Mouse (Mus musculus): ENCODE results near the gene Mrpl22. TPM values are rescaled to one million over a fixed set of nuclear protein-coding genes. Genes with fewer than 3 reads are reported as not detected.

Mrpl22 gene
- polyA plus RNA-seq (2012; ENCODE audit: insufficient read depth, low replicate concordance), result 13.3 and 15.7 TPM in 2 replicates

DNA sequence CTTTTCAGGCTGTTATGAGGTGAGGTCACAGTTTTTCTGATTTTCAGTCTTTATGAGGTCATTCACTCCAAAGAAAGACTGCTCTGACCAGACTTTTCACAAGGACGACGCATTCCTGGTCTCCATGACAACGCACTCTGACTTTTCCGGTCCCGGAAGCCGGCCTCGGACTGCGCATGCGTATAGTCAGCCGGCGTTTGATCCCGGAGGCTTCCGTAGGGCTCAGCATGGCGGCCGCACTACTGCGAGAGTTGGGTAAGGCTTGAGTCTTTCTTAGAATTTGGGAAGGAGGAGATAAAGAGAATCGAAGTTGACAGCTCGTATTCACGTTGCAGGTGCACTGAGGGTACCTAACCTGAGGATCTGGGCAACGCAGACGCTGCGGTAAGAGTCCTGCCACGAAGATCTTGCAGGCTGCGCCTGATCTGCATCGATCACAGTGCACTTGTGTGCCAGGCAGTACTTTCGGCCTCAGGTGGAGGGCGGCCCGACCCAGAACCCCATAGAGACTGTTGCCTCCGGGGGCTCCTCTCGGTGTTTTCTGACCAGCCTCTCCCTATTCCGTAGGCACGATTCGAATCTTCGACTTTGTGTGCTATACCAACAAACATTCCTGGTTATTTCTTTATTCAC is at the start of gene Mrpl22:
Gene Mrpl22, plus strand, starts transcription at position 203 of the 633 bp plus-strand sequence.
- H3K9me3 ChIP-seq, result no peaks in the 10 kb centered on the region
- no peaks in the 10 kb centered on the region for H3K27me3 ChIP-seq (replicated peaks)
- peaks cover 34% of the 10 kb centered on the region for H3K4me1 ChIP-seq
- TF ChIP-seq FLI1 (IDR thresholded peaks at IDR 0.05; ENCODE audit: low read length) (no peak), GATA1 (IDR thresholded peaks at IDR 0.05; ENCODE audit: borderline replicate concordance, low read length) (no peak)
- peaks cover 42% of the 10 kb centered on the region for H3K36me3 ChIP-seq (replicated peaks; ENCODE audit: low read length)
- peak within 1 kb of the TSS; percentile 97 for H3K4me3 ChIP-seq (replicated peaks)

DNA sequence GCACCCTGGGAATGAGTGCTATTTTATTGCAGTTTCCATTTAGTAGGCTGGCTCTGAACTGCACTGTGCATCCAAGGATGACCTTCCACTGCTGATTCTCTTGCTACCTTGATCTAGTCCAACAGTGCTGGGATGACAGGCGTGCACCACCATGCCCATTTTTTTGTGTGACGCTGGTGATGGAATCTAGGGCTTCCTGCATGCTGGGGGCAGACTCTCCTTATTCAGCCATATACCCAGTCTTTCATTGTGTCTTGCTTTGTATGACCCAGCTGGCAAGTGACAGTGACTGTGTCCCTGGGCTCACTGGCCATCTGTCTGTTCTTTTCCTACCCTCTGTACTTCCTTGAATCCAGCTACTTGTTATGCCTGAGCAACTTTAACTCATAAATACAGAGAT is 47.8 kb upstream of the Mrpl22 start:
- no peak overlapping the region for H3K4me3 ChIP-seq (replicated peaks)
- H3K36me3 ChIP-seq (replicated peaks; ENCODE audit: low read length), result peaks cover 89% of the 10 kb centered on the region
- TF ChIP-seq GATA1 (IDR thresholded peaks at IDR 0.05; ENCODE audit: borderline replicate concordance, low read length) (no peak), FLI1 (IDR thresholded peaks at IDR 0.05; ENCODE audit: low read length) (no peak)
- no peaks in the 10 kb centered on the region for H3K9me3 ChIP-seq
- H3K27me3 ChIP-seq (replicated peaks), result no peaks in the 10 kb centered on the region
- peaks cover 13% of the 10 kb centered on the region for H3K4me1 ChIP-seq

GRCm38 (mm10) chr11:58125021-58125420 is 46.4 kb upstream of the Mrpl22 start:
- no peak overlapping the region for H3K4me3 ChIP-seq (replicated peaks)
- no peak for TF ChIP-seq GATA1 (IDR thresholded peaks at IDR 0.05; ENCODE audit: borderline replicate concordance, low read length)
- TF ChIP-seq FLI1 (IDR thresholded peaks at IDR 0.05; ENCODE audit: low read length), result no peak
- H3K9me3 ChIP-seq, result no peaks in the 10 kb centered on the region
- peaks cover 11% of the 10 kb centered on the region for H3K4me1 ChIP-seq
- peaks cover 95% of the 10 kb centered on the region for H3K36me3 ChIP-seq (replicated peaks; ENCODE audit: low read length)
- H3K27me3 ChIP-seq (replicated peaks), result no peaks in the 10 kb centered on the region

DNA sequence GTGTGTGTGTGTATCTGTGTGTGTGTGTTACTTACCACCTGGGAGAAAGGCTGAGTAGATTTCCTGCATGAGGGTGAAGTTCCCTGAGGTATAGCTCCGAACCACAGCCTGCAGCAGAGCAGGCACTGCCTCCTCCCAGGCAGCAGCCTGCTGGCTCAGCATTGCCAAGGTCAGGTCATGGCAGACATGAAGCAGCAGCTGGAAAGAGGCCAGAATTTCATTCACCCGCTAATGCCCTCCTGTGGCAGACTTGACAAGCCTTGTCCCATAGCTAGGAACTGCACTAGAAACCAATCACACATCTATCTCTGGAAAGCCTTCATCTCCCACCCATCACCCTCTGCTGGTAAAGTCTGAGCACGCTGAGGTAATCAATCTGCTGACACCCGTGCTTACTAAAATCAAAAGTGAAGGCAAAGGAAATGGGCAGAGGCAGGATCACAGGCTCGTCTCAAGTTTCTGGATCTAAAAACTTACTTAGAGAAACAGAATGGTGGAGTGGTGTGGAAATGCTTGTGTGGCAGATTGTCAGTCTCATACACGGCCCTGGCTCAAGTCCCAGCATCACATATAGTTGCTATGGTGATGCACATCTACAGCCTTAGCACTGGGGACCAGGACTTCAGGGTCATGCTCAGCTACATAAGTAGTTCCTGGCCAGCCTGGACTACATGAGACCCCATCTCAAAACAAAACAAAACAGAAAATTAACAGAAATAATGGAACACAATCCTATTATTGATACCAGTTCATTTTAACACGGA is 44.9 kb upstream of the Mrpl22 start:
- no peak overlapping the region for H3K4me3 ChIP-seq (replicated peaks)
- peaks cover 11% of the 10 kb centered on the region for H3K4me1 ChIP-seq
- no peak for TF ChIP-seq GATA1 (IDR thresholded peaks at IDR 0.05; ENCODE audit: borderline replicate concordance, low read length)
- no peak for TF ChIP-seq FLI1 (IDR thresholded peaks at IDR 0.05; ENCODE audit: low read length)
- no peaks in the 10 kb centered on the region for H3K27me3 ChIP-seq (replicated peaks)
- peaks cover 95% of the 10 kb centered on the region for H3K36me3 ChIP-seq (replicated peaks; ENCODE audit: low read length)
- H3K9me3 ChIP-seq, result no peaks in the 10 kb centered on the region

GRCm38 (mm10) chr11:58127544-58127943 is 43.9 kb upstream of the Mrpl22 start:
- TF ChIP-seq GATA1 (IDR thresholded peaks at IDR 0.05; ENCODE audit: borderline replicate concordance, low read length), result no peak
- TF ChIP-seq FLI1 (IDR thresholded peaks at IDR 0.05; ENCODE audit: low read length), result no peak
- Histone ChIP-seq H3K36me3 (replicated peaks; ENCODE audit: low read length) (peaks cover 97% of the 10 kb centered on the region), H3K27me3 (replicated peaks) (no peaks in the 10 kb centered on the region), H3K4me1 (peaks cover 11% of the 10 kb centered on the region), H3K9me3 (no peaks in the 10 kb centered on the region), H3K4me3 (replicated peaks) (no peak overlapping the region)

DNA sequence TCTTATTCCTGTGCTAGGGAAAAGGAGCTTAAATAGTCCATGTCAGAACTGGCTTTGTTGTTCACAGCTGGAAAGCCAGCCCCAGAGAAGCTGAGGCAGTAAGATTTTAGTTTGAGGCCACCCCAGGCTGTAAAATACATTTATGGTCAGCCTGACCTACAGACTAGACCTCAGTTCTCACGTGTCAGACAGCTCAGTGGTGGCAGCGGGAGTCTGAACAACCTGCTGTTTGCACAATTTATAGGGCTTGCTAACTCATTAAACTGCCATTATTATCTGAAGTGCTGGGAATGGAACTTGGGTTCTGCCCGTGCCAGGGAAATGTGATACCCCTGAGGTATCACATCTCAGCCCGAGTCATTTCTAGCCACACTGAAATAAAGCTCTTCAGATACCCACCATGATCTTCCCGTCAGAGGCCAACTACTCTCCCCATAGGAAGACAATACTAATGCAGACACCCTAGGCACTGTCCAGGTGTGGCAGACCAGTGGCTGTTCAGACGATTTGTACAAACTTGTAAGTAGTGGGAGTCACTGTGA is 42.1 kb upstream of the Mrpl22 start:
- peaks cover 96% of the 10 kb centered on the region for H3K36me3 ChIP-seq (replicated peaks; ENCODE audit: low read length)
- no peak for TF ChIP-seq FLI1 (IDR thresholded peaks at IDR 0.05; ENCODE audit: low read length)
- TF ChIP-seq GATA1 (IDR thresholded peaks at IDR 0.05; ENCODE audit: borderline replicate concordance, low read length), result no peak
- H3K4me1 ChIP-seq, result peaks cover 11% of the 10 kb centered on the region

DNA sequence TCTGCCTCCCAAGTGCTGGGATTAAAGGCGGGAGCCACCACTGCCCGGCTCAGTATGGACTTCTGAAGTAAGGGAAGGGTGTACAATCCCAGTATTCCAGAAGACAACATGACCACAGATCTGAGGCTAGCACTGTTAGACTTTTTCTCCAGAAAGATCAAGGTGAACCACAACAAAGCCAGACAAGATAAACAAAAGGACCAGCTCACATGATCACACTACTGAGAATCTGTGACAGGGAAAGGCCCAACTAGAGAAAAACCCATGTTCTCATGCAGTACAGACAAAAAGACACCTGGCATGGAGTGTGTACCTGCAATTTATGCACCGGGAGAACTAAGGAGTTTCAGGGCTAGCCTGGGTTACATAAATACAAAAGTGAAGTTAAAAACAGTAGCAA is 39.4 kb upstream of the Mrpl22 start:
- TF ChIP-seq FLI1 (IDR thresholded peaks at IDR 0.05; ENCODE audit: low read length) (no peak), GATA1 (IDR thresholded peaks at IDR 0.05; ENCODE audit: borderline replicate concordance, low read length) (no peak)
- no peaks in the 10 kb centered on the region for H3K9me3 ChIP-seq
- H3K4me1 ChIP-seq, result peaks cover 30% of the 10 kb centered on the region
- H3K4me3 ChIP-seq (replicated peaks), result no peak overlapping the region
- no peaks in the 10 kb centered on the region for H3K27me3 ChIP-seq (replicated peaks)
- peaks cover 97% of the 10 kb centered on the region for H3K36me3 ChIP-seq (replicated peaks; ENCODE audit: low read length)

More for the DNA sequence above, 42.1 kb upstream of the Mrpl22 start:
- Histone ChIP-seq H3K27me3 (replicated peaks) (no peaks in the 10 kb centered on the region), H3K4me3 (replicated peaks) (no peak overlapping the region), H3K9me3 (no peaks in the 10 kb centered on the region)

DNA sequence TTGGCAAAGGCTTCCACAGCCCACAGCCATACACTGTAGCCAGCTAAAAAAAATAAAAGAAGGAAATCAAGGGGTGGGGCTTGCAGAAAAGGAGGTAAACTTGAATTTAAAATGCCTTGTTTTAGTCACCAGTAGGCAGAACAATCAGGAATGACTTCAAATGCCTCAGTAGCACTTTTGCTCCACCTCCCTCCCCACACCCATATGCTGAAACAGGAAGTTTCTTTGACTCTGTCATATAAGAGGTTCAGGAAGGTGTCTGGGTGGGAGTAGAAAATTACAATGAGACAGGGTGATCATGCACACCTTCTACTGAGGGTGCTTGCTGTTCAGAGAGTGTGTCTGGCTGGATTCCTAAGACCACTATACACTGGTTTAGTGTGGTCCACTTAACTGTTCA is 36.6 kb upstream of the Mrpl22 start:
- Histone ChIP-seq H3K4me3 (replicated peaks) (no peak overlapping the region), H3K36me3 (replicated peaks; ENCODE audit: low read length) (peaks cover 97% of the 10 kb centered on the region), H3K4me1 (peaks cover 29% of the 10 kb centered on the region), H3K27me3 (replicated peaks) (no peaks in the 10 kb centered on the region), H3K9me3 (no peaks in the 10 kb centered on the region)
- TF ChIP-seq FLI1 (IDR thresholded peaks at IDR 0.05; ENCODE audit: low read length), result no peak

- TF ChIP-seq GATA1 (IDR thresholded peaks at IDR 0.05; ENCODE audit: borderline replicate concordance, low read length) (no peak), FLI1 (IDR thresholded peaks at IDR 0.05; ENCODE audit: low read length) (no peak)
- Histone ChIP-seq H3K4me1 (peaks cover 29% of the 10 kb centered on the region), H3K36me3 (replicated peaks; ENCODE audit: low read length) (peaks cover 97% of the 10 kb centered on the region)
Measured at GRCm38 (mm10) chr11:58135296-58135695, 36.2 kb upstream of the Mrpl22 start.

DNA sequence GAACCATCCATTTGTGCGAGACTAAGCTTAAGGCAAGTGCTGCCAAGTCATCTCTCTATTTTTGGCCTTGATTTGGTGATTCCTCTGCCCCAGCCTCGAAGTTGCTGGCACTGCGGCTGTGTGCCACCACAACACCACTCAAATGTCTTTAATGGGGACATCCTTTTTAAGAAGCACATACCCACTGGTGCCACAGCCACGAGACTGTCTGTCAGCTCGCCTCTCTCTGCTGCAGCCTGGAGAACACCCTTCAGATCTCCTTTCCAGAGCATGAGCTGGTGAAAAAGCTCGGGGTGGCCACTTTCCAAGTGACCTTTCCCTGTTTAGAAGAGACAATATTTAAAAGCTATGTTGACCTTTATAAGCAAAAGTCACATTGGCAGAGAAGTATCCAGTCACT is 34.8 kb upstream of the Mrpl22 start:
- no peaks in the 10 kb centered on the region for H3K27me3 ChIP-seq (replicated peaks)
- H3K4me1 ChIP-seq, result peaks cover 29% of the 10 kb centered on the region
- H3K4me3 ChIP-seq (replicated peaks), result no peak overlapping the region
- TF ChIP-seq GATA1 (IDR thresholded peaks at IDR 0.05; ENCODE audit: borderline replicate concordance, low read length) (no peak), FLI1 (IDR thresholded peaks at IDR 0.05; ENCODE audit: low read length) (no peak)
- H3K9me3 ChIP-seq, result no peaks in the 10 kb centered on the region
- peaks cover 97% of the 10 kb centered on the region for H3K36me3 ChIP-seq (replicated peaks; ENCODE audit: low read length)

More at GRCm38 (mm10) chr11:58135296-58135695, 36.2 kb upstream of the Mrpl22 start:
- H3K9me3 ChIP-seq, result no peaks in the 10 kb centered on the region
- no peaks in the 10 kb centered on the region for H3K27me3 ChIP-seq (replicated peaks)
- no peak overlapping the region for H3K4me3 ChIP-seq (replicated peaks)
